Mouse (Mus musculus) heart, postnatal 25 days (tissue): ENCODE results near the gene Sarnp. TPM values are rescaled to one million over a fixed set of nuclear protein-coding genes. Genes with fewer than 3 reads are reported as not detected.

Source experiments
- DNase-seq: peaks from one replicate; pipeline ENCODE4 v3.0.0; 2022; ENCODE audit warnings: low spot score
- intact Hi-C: fragments of 180-260 bp; cut with DNase I; formaldehyde crosslinking; loops from one replicate; pipeline ENCODE4 v1.15.1; 2025
- total RNA-seq, 2 experiments: library from RNA; stranded (reverse); gene quantifications; 2 replicates each; pipeline ENCODE4 v1.2.3; 2021

Sarnp gene
- total RNA-seq, result 10 to 100 TPM; 38.7 to 44.0 TPM

- intact Hi-C loops, result no loop called here
- DNase-seq, result no peak
These were observed at the start of gene Sarnp for GRCm38 (mm10) chr10:128817033-128817432. Gene Sarnp, plus strand, starts transcription at chr10:128817333.

- intact Hi-C loops, result no loop called here
- DNase-seq, result no peak
These were observed 44.2 kb upstream of the Sarnp start for GRCm38 (mm10) chr10:128772895-128773294.

- intact Hi-C loops, result no loop called here
These were observed 43.4 kb upstream of the Sarnp start for GRCm38 (mm10) chr10:128773685-128774084.

GRCm38 (mm10) chr10:128778441-128778840 lies 38.7 kb upstream of the Sarnp start:
- intact Hi-C loops, result loop anchor here (2.0 kb wide), 1 partner anchor 30 kb away; no protein-coding TSS in a partner anchor
- no peak for DNase-seq

More at GRCm38 (mm10) chr10:128773685-128774084, 43.4 kb upstream of the Sarnp start:
- DNase-seq, result no peak

GRCm38 (mm10) chr10:128779011-128779795 lies 37.9 kb upstream of the Sarnp start:
- intact Hi-C loops, result loop anchor here (2.0 kb wide), 1 partner anchor 30 kb away; no protein-coding TSS in a partner anchor
- peak; percentile 88 for DNase-seq

GRCm38 (mm10) chr10:128780200-128780599 lies 36.9 kb upstream of the Sarnp start:
- intact Hi-C loops, result loop anchor here (2.0 kb wide), 1 partner anchor 23 kb away; no protein-coding TSS in a partner anchor
- no peak for DNase-seq

- DNase-seq, result no peak
These were observed 26.6 kb upstream of the Sarnp start, which contains the start of gene Mmp19 for GRCm38 (mm10) chr10:128790398-128791124. Gene Mmp19, plus strand, starts transcription at chr10:128790910.

GRCm38 (mm10) chr10:128792041-128792440 lies 25.1 kb upstream of the Sarnp start:
- intact Hi-C loops, result no loop called here
- no peak for DNase-seq

More at GRCm38 (mm10) chr10:128790398-128791124, 26.6 kb upstream of the Sarnp start, which contains the start of gene Mmp19:
- intact Hi-C loops, result no loop called here

GRCm38 (mm10) chr10:128793258-128793657 lies 23.9 kb upstream of the Sarnp start:
- intact Hi-C loops, result no loop called here

GRCm38 (mm10) chr10:128794391-128794790 lies 22.7 kb upstream of the Sarnp start:
- no peak for DNase-seq
- intact Hi-C loops, result no loop called here

More at GRCm38 (mm10) chr10:128793258-128793657, 23.9 kb upstream of the Sarnp start:
- DNase-seq, result no peak

- intact Hi-C loops, result no loop called here
- DNase-seq, result no peak
These were observed 21.6 kb upstream of the Sarnp start for GRCm38 (mm10) chr10:128795581-128795980.

GRCm38 (mm10) chr10:128798676-128799075 lies 18.5 kb upstream of the Sarnp start:
- intact Hi-C loops, result no loop called here
- DNase-seq, result no peak

GRCm38 (mm10) chr10:128801981-128802495 lies 15.1 kb upstream of the Sarnp start:
- intact Hi-C loops, result loop anchor here (2.0 kb wide), 1 partner anchor 21 kb away; no protein-coding TSS in a partner anchor
- no peak for DNase-seq

- DNase-seq, result no peak
These were observed 14.2 kb upstream of the Sarnp start for GRCm38 (mm10) chr10:128802956-128803355.

GRCm38 (mm10) chr10:128803361-128803760 lies 13.8 kb upstream of the Sarnp start:
- no peak for DNase-seq
- intact Hi-C loops, result loop anchor here (2.0 kb wide), 1 partner anchor 23 kb away; no protein-coding TSS in a partner anchor

More at GRCm38 (mm10) chr10:128802956-128803355, 14.2 kb upstream of the Sarnp start:
- intact Hi-C loops, result loop anchor here (2.0 kb wide), 1 partner anchor 22 kb away; no protein-coding TSS in a partner anchor

GRCm38 (mm10) chr10:128803771-128804270 lies 13.3 kb upstream of the Sarnp start, which contains the start of gene Dnajc14:
Gene Dnajc14, plus strand, starts transcription at chr10:128804062.
- intact Hi-C loops, result loop anchor here (2.0 kb wide), 1 partner anchor 23 kb away; no protein-coding TSS in a partner anchor
- DNase-seq, result peak; percentile 55

- intact Hi-C loops, result loop anchor here (1.0 kb wide), 1 partner anchor 56 kb away; no protein-coding TSS in a partner anchor
- DNase-seq, result peak; percentile 58
These were observed 12.7 kb upstream of the Sarnp start, which contains the start of gene Tmem198b for GRCm38 (mm10) chr10:128804271-128805091. Gene Tmem198b, minus strand, starts transcription at chr10:128804370.

- intact Hi-C loops, result loop anchor here (1.0 kb wide), 1 partner anchor 57 kb away; no protein-coding TSS in a partner anchor
- peak; percentile 92 for DNase-seq
These were observed 11.8 kb upstream of the Sarnp start for GRCm38 (mm10) chr10:128805092-128806000.
